14 mouse cellular contexts compared by ENCODE assay signal in the genomic region with DNA sequence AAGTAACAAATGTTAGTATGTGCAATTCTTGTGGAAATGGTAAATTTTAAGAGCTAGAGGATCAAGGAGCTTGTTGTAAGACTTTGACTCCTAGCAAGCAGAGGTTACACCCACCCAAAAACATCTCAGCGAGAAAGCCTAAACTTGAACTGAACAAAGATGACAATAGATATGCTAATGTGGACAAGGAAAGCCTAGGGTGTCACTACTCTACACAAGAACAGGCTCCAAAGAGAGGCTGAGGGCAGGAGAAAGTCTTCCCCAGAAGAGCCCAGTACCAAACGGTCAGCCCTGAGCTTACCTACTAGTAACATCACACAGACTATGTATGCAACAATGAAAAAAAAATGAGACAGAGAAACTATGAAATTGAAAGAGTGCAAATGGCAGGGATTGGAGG. TPM values are rescaled to one million over a fixed set of nuclear protein-coding genes. Genes with fewer than 3 reads are reported as not detected.
DNase-seq lines count a peak whose midpoint lies in the region; ATAC-seq and TF ChIP-seq lines count a peak whose summit lies in the region.
"Had no signal": no experiment of that assay in that cellular context is flagged by ENCODE, and none has a peak within 500 bp of the region (broad histone marks: within the 10 kb centered on the region; RNA-seq: fewer than 3 reads in every experiment).

No protein-coding gene starts in this region.

- H3K36me3 ChIP-seq in erythroblast, embryonic 14.5 days (ENCODE audit: control insufficient read depth) = peaks cover 50% of the 10 kb centered on the region
- peaks cover 21% of the 10 kb centered on the region; the same call in 1 of the 2 replicates for H3K36me3 ChIP-seq in stomach, embryonic 16.5 days (ENCODE audit: control insufficient read depth, insufficient read depth, low read length)
- H3K36me3 ChIP-seq in stomach, postnatal 0 days (ENCODE audit: control insufficient read depth, insufficient read depth, low read length) = no peaks in the 10 kb centered on the region; the same call in 1 of the 2 replicates

- H3K9ac ChIP-seq in stomach, embryonic 16.5 days (ENCODE audit: low read length) = 0 out of 2 replicates have a peak overlapping the region, but pooled peaks have one; percentile 10
- no peak overlapping the region for H3K9ac ChIP-seq in stomach, postnatal 0 days (ENCODE audit: low read length)
- H3K9ac ChIP-seq: heart, embryonic 15.5 days had no signal

- no peak for TF ChIP-seq EP300 in stomach, postnatal 0 days (optimal IDR thresholded peaks at IDR 0.05)

- no peak for DNase-seq in stomach, postnatal 0 days (ENCODE audit: low spot score)
- DNase-seq in mesoderm, embryonic 11.5 days (ENCODE audit: low read depth, low spot score) = peak; percentile 10
- DNase-seq in natural killer cell, adult 2 months (ENCODE audit: low spot score in 2 of 2) = no peak
- DNase-seq in thymus, postnatal 10 days (ENCODE audit: low spot score in 2 of 2) = no peak
- DNase-seq: gastrocnemius, postnatal 25 days; kidney, postnatal 25 days; spleen, adult 18-20 months had no signal

- H3K4me1 ChIP-seq in erythroblast, embryonic 14.5 days (ENCODE audit: control insufficient read depth) = peaks cover 36% of the 10 kb centered on the region
- peaks cover 16% of the 10 kb centered on the region for H3K4me1 ChIP-seq in stomach, embryonic 16.5 days (ENCODE audit: control insufficient read depth, insufficient read depth, low read length)
- peaks cover 4% of the 10 kb centered on the region; the same call in 1 of the 2 replicates for H3K4me1 ChIP-seq in stomach, postnatal 0 days (replicated peaks; ENCODE audit: control insufficient read depth, insufficient read depth)

- H3K9me3 ChIP-seq in erythroblast, embryonic 14.5 days (ENCODE audit: control insufficient read depth, low read length) = no peaks in the 10 kb centered on the region
- no peaks in the 10 kb centered on the region for H3K9me3 ChIP-seq in stomach, embryonic 16.5 days (replicated peaks; ENCODE audit: control insufficient read depth, low read length)
- H3K9me3 ChIP-seq in stomach, postnatal 0 days (ENCODE audit: control insufficient read depth, low read length) = no peaks in the 10 kb centered on the region
- H3K9me3 ChIP-seq: heart, embryonic 15.5 days had no signal

- no peak overlapping the region for H3K27ac ChIP-seq in stomach, embryonic 16.5 days (ENCODE audit: low read length)
- H3K27ac ChIP-seq in stomach, postnatal 0 days (replicated peaks) = no peak overlapping the region
- H3K27ac ChIP-seq: heart, embryonic 15.5 days had no signal

- H3K4me3 ChIP-seq in erythroblast, embryonic 14.5 days (replicated peaks) = peak overlapping the region; percentile 25
- no peak overlapping the region for H3K4me3 ChIP-seq in stomach, embryonic 16.5 days (replicated peaks; ENCODE audit: low read length)
- no peak overlapping the region for H3K4me3 ChIP-seq in stomach, postnatal 0 days (ENCODE audit: low read depth, low read length)

- H3K27me3 ChIP-seq in erythroblast, embryonic 14.5 days (ENCODE audit: control insufficient read depth) = no peaks in the 10 kb centered on the region
- H3K27me3 ChIP-seq in stomach, embryonic 16.5 days (ENCODE audit: control insufficient read depth, insufficient read depth, low read length) = no peaks in the 10 kb centered on the region
- no peaks in the 10 kb centered on the region for H3K27me3 ChIP-seq in stomach, postnatal 0 days (ENCODE audit: control insufficient read depth, insufficient read depth, low read length)
- H3K27me3 ChIP-seq: heart, embryonic 15.5 days had no signal

- no peak overlapping the region for H3K4me2 ChIP-seq in stomach, embryonic 16.5 days (ENCODE audit: low read depth, low read length)
- H3K4me2 ChIP-seq in stomach, postnatal 0 days (replicated peaks; ENCODE audit: low read depth) = no peak overlapping the region

- 70% methylated on average over 2 of the region's 2 CpGs for WGBS in stomach, embryonic 16.5 days
- 72% methylated on average over 2 of the region's 2 CpGs for WGBS in stomach, postnatal 0 days

- ATAC-seq in erythroblast, adult 5-6 weeks (replicated peaks; ENCODE audit: low FRiP score, poor library complexity, severe bottlenecking) = no peak
- ATAC-seq in stomach, embryonic 16.5 days (ENCODE audit: insufficient read depth, low FRiP score) = no peak
- ATAC-seq in stomach, postnatal 0 days (ENCODE audit: low FRiP score, low TSS enrichment) = no peak
- ATAC-seq in monocyte, adult 5-6 weeks (replicated peaks; ENCODE audit: insufficient number of reproducible peaks, low FRiP score, low TSS enrichment, poor library complexity, severe bottlenecking) = no peak
- ATAC-seq: inflammation-experienced regulatory T-cells, adult 6 months had no signal

- TF ChIP-seq CTCF in stomach, postnatal 0 days (IDR thresholded peaks at IDR 0.05; ENCODE audit: low read depth) = no peak

RNA-seq across cellular contexts. Expression of a gene that starts 2.8 kb away (rescaled TPM):
- 6.6 and 6.7 TPM in 2 replicates for polyA plus RNA-seq in erythroblast, embryonic 14.5 days (2012)
- total RNA-seq in erythroblast, adult 5-6 weeks (2015; ENCODE audit: low replicate concordance) = 48.9 and 88.4 TPM in 2 replicates
- total RNA-seq in erythroblast, adult 5-6 weeks (2017; ENCODE audit: low replicate concordance) = 38.1 and 40.6 TPM in 2 replicates
- 173 and 189 TPM in 2 replicates for polyA plus RNA-seq in stomach, embryonic 16.5 days (2015; fragmentation: Nextera tagmentation; extraction: Ambion mirVana)
- polyA plus RNA-seq in stomach, postnatal 0 days (2015; fragmentation: Nextera tagmentation; extraction: Ambion mirVana) = 106 and 119 TPM in 2 replicates
- 79.7 to 95.6 TPM (median 94.3 TPM) in 3 replicates for total RNA-seq in monocyte, adult 5-6 weeks (2017)

RNA-seq across cellular contexts. Expression of a gene that starts 14.8 kb away (rescaled TPM):
- polyA plus RNA-seq in erythroblast, embryonic 14.5 days (2012) = 0.42 and 0.47 TPM in 2 replicates
- 20.8 and 47.6 TPM in 2 replicates for total RNA-seq in erythroblast, adult 5-6 weeks (2015; ENCODE audit: low replicate concordance)
- total RNA-seq in erythroblast, adult 5-6 weeks (2017; ENCODE audit: low replicate concordance) = 18.1 and 23.9 TPM in 2 replicates
- polyA plus RNA-seq in stomach, embryonic 16.5 days (2015; fragmentation: Nextera tagmentation; extraction: Ambion mirVana) = 251 and 271 TPM in 2 replicates
- 248 and 259 TPM in 2 replicates for polyA plus RNA-seq in stomach, postnatal 0 days (2015; fragmentation: Nextera tagmentation; extraction: Ambion mirVana)
- 38.5 to 89.8 TPM (median 78.3 TPM) in 3 replicates for total RNA-seq in monocyte, adult 5-6 weeks (2017)

RNA-seq across cellular contexts. Expression of a gene that starts 56.5 kb away (rescaled TPM):
- polyA plus RNA-seq in erythroblast, embryonic 14.5 days (2012) = not detected in 2 replicates
- not detected in 2 replicates for total RNA-seq in erythroblast, adult 5-6 weeks (2015; ENCODE audit: low replicate concordance)
- not detected in 2 replicates for total RNA-seq in erythroblast, adult 5-6 weeks (2017; ENCODE audit: low replicate concordance)
- 14.7 and 14.8 TPM in 2 replicates for polyA plus RNA-seq in stomach, embryonic 16.5 days (2015; fragmentation: Nextera tagmentation; extraction: Ambion mirVana)
- 3.7 and 4.0 TPM in 2 replicates for polyA plus RNA-seq in stomach, postnatal 0 days (2015; fragmentation: Nextera tagmentation; extraction: Ambion mirVana)
- total RNA-seq in monocyte, adult 5-6 weeks (2017) = not detected in 3 replicates
- total RNA-seq: gastrocnemius, postnatal 25 days; megakaryocyte progenitor cell, adult 5-6 weeks had no signal

Comparison
In these comparisons a context has a peak if more than half of its experiments do, and no peak if none do; other contexts are left out.
1. RNA of a gene that starts 2.8 kb away (polyA plus RNA-seq): 173 to 189 TPM in stomach, embryonic 16.5 days and 106 to 119 TPM in stomach, postnatal 0 days; 6.6 to 6.7 TPM in erythroblast, embryonic 14.5 days; every median in the first group is over 10 times any median in the second.
2. RNA of a gene that starts 14.8 kb away (polyA plus RNA-seq): 251 to 271 TPM in stomach, embryonic 16.5 days and 248 to 259 TPM in stomach, postnatal 0 days; 0.42 to 0.47 TPM in erythroblast, embryonic 14.5 days; every median in the first group is over 100 times any median in the second.